Mouse (Mus musculus): ENCODE measurements around the gene Foxn1.

Gene Foxn1

GRCm38 (mm10) chr11:78327634-78328511, 58.5 kb downstream of the Foxn1 start, which contains the start of gene Pigs:
Gene Pigs, plus strand, starts transcription at chr11:78328415.
- peak; percentile 93 to 96 for DNase-seq (ENCODE audit: low spot score in 2 of 2)

- no peak for DNase-seq (ENCODE audit: low spot score in 2 of 2)
Observed at GRCm38 (mm10) chr11:78327215-78327614, 59.1 kb downstream of the Foxn1 start.

DNA sequence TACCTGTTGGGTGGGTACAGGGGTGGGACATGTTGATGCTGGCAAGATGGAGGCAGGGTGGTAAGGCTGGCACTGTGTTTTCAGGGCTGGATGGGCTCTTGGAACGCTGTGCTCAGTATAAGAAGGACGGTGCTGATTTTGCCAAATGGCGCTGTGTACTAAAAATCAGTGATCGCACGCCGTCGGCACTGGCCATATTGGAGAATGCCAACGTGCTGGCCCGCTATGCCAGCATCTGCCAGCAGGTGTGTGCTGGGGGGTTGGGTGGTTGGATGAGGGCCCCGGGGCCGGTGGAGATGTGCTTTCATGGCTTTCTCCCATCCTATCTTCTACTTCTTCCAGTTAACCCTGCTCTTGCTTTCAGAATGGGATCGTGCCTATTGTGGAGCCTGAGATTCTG, 61.4 kb downstream of the Foxn1 start:
- DNase-seq (ENCODE audit: low spot score in 2 of 2): no peak

DNA sequence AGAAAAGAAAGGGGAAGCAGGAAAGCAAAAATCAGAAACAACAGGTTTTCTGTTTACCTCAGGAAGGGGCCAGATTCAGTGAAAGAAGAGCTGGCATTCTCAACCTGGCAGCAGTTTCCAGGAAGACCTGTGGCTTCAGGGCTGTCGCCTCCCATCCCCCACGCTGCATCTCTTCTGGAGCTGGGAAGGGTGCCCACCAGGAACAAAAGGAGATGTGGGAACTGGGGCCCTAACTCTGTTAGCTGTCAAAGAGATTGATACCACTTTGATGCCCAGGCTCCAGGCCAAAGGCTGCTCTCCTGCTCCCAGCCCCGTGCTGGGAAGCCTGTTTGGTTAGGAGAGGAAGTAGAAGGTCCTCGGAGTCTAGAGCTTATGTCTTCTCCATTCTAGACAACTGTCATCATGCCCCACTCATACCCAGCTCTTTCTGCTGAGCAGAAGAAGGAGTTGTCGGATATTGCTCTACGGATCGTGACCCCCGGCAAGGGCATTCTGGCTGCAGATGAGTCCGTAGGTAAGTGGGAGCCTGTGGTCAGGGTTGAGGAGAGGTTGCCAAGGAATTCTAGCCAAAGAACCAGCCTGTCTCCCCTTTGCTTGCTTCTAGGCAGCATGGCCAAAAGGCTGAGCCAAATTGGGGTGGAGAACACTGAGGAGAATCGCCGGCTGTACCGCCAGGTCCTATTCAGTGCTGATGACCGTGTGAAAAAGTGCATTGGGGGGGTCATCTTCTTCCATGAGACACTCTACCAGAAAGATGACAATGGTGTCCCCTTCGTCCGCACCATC, 62.2 kb downstream of the Foxn1 start:
- peak in 1 of 2 experiments; percentile 48 for DNase-seq (ENCODE audit: low spot score in 2 of 2)

DNA sequence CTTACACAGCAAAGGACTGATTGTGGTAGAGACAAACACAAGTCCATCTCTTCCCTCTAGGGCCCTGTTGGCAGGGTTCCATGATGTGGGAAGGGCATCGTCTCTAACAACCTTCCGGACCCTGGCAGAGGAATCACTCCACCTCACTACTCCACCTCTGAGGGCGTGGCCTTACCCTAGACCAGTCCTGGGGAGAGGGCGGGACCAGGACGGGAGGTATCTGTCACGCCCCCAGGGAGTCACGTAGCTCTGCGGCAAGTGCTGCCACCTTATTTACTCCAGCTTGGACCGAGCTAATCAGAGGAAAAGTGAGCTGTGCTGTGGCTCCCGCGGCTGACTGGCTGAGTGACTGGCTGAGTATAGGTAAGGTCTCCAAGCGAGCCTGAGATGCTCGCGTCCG, 63.5 kb downstream of the Foxn1 start, which contains the start of gene Aldoc:
Aldoc (plus strand) TSS at position 109 of the 400 bp plus-strand sequence.
- DNase-seq (ENCODE audit: low spot score in 2 of 2): peak; percentile 35 to 42

DNA sequence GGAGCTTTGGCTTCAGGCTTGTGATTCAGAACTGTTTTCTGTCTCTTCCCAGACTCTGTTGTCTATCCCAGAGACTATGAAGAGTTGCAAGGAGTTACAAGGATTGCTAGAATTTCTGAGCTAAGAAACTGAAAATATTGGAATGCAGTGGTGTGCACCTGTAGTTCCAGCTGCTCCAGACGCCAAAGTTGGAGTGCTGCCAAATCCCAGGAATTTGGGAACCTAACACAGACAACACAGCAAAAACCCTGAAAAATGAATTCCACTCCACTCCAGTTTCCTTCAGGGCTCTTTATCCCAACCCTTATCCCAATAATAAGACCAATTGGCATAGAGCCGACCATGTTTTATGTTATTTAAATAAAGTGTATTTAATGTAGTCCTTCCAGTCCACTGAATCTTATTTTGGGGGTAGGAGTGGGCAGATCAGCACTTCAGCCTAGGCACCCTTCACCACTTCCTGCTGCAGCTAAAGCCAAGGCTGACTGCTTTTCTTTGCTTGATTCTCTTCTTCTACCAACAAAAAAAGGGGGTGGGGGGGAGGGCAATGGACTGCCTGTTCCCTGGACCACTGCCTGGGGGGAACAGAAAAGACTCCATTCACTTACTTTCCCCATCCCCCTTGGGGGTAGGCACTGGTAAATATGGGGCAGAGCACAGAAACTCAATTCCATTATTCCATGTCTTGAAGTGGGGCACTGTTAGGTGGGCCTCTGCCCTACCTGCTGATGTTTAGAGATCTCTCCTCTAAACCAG, 64.1 kb downstream of the Foxn1 start:
- DNase-seq (ENCODE audit: low spot score in 2 of 2): no peak

- DNase-seq (ENCODE audit: low spot score in 2 of 2): no peak
Observed at GRCm38 (mm10) chr11:78318411-78318810, 67.9 kb downstream of the Foxn1 start.

DNA sequence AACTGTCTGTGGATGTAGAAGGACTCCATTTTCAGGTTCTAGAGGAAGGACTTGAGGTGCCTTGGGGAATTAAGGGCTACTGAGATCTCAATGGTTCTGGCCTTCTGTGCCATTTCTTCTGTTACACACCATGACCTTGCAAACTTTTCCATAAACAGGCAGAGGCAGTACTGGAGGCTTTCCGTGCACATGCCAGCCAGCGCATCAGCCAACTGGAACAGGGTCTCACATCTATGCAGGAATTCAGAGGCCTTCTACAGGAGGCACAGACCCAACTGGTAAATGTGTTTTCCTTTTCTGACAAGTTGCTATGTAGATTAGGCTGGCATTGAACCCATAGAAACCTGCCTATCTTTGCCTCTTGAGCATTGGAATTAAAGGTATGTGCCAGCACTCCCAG, 72.7 kb downstream of the Foxn1 start:
- DNase-seq (ENCODE audit: low spot score in 2 of 2): no peak

GRCm38 (mm10) chr11:78310861-78311511, 75.4 kb downstream of the Foxn1 start:
- DNase-seq (ENCODE audit: low spot score in 2 of 2): no peak

Data from cerebellum, postnatal 4 days (tissue).